Mouse (Mus musculus) liver, embryonic 14.5 days (tissue): ENCODE measurements around the gene Fes.

ENCODE experiments used
- CTCF ChIP-seq: IDR thresholded peaks from 2 replicates; pipeline ENCODE4 v1.5.1; 2016; ENCODE audit warnings: antibody characterized with exemption, low read depth, control low read depth
- EP300 ChIP-seq: IDR thresholded peaks from 2 replicates; pipeline ENCODE4 v1.6.1; 2016; ENCODE audit warnings: antibody characterized with exemption, low read depth

DNA sequence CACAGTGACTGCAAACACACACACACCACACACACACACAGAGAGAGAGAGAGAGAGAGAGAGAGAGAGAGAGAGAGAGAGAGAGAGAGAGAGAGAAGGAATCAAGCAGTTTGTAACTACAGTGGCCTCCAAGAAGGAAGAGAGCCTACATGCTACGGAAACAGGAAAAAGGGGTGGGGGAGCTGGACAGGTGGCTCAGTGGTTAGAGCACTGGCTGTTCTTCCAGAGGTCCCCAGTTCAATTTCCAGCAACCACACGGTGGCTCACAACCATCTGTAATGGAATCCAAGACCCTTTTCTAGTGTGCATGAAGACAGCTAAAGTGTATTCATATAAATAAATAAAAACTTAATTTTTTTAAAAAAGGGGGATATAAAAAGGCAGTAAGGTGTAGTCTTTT is 15.1 kb downstream of the Fes start:
- TF ChIP-seq CTCF (no peak), EP300 (no peak)
